Mouse (Mus musculus): ENCODE measurements around the gene Gstz1. TPM values are rescaled to one million over a fixed set of nuclear protein-coding genes. Genes with fewer than 3 reads are reported as not detected.

Gene Gstz1
- total RNA-seq (2014; fragmentation: Nextera tagmentation) = 32.8 and 38.3 TPM in 2 replicates
- 25.1 and 43.6 TPM in 2 replicates for total RNA-seq (2017)

GRCm38 (mm10) chr12:87146966-87147365 is at the start of gene Gstz1:
Gene Gstz1, plus strand, starts transcription at chr12:87147165.
- peak; percentile 90 for ATAC-seq (replicated peaks; ENCODE audit: low FRiP score, low TSS enrichment, poor library complexity, severe bottlenecking)

GRCm38 (mm10) chr12:87100331-87100730 is 46.6 kb upstream of the Gstz1 start:
- ATAC-seq (replicated peaks; ENCODE audit: low FRiP score, low TSS enrichment, poor library complexity, severe bottlenecking) = no peak

- no peak for ATAC-seq (replicated peaks; ENCODE audit: low FRiP score, low TSS enrichment, poor library complexity, severe bottlenecking)
Measured at GRCm38 (mm10) chr12:87102165-87102631, 44.8 kb upstream of the Gstz1 start, which contains the start of gene Ngb. Gene Ngb, minus strand, starts transcription at chr12:87102539.

GRCm38 (mm10) chr12:87103471-87103870 is 43.5 kb upstream of the Gstz1 start:
- ATAC-seq (replicated peaks; ENCODE audit: low FRiP score, low TSS enrichment, poor library complexity, severe bottlenecking) = no peak

GRCm38 (mm10) chr12:87104796-87105195 is 42.2 kb upstream of the Gstz1 start:
- ATAC-seq (replicated peaks; ENCODE audit: low FRiP score, low TSS enrichment, poor library complexity, severe bottlenecking) = no peak

- no peak for ATAC-seq (replicated peaks; ENCODE audit: low FRiP score, low TSS enrichment, poor library complexity, severe bottlenecking)
Measured at GRCm38 (mm10) chr12:87107357-87107977, 39.5 kb upstream of the Gstz1 start.

GRCm38 (mm10) chr12:87121918-87122589 is 24.9 kb upstream of the Gstz1 start:
- peak; percentile 96 for ATAC-seq (replicated peaks; ENCODE audit: low FRiP score, low TSS enrichment, poor library complexity, severe bottlenecking)

- no peak for ATAC-seq (replicated peaks; ENCODE audit: low FRiP score, low TSS enrichment, poor library complexity, severe bottlenecking)
Measured at GRCm38 (mm10) chr12:87127256-87127655, 19.7 kb upstream of the Gstz1 start.

- no peak for ATAC-seq (replicated peaks; ENCODE audit: low FRiP score, low TSS enrichment, poor library complexity, severe bottlenecking)
Measured at GRCm38 (mm10) chr12:87130224-87130623, 16.7 kb upstream of the Gstz1 start.

GRCm38 (mm10) chr12:87131181-87131580 is 15.8 kb upstream of the Gstz1 start:
- ATAC-seq (replicated peaks; ENCODE audit: low FRiP score, low TSS enrichment, poor library complexity, severe bottlenecking) = no peak

- ATAC-seq (replicated peaks; ENCODE audit: low FRiP score, low TSS enrichment, poor library complexity, severe bottlenecking) = peak; percentile 56; the same call in 1 of the 2 replicates
Measured at GRCm38 (mm10) chr12:87131619-87132018, 15.3 kb upstream of the Gstz1 start.

GRCm38 (mm10) chr12:87132210-87132609 is 14.8 kb upstream of the Gstz1 start:
- peak; percentile 26; the same call in 1 of the 2 replicates for ATAC-seq (replicated peaks; ENCODE audit: low FRiP score, low TSS enrichment, poor library complexity, severe bottlenecking)

GRCm38 (mm10) chr12:87132784-87133183 is 14.2 kb upstream of the Gstz1 start:
- ATAC-seq (replicated peaks; ENCODE audit: low FRiP score, low TSS enrichment, poor library complexity, severe bottlenecking) = peak; percentile 56; the same call in 1 of the 2 replicates

- no peak for ATAC-seq (replicated peaks; ENCODE audit: low FRiP score, low TSS enrichment, poor library complexity, severe bottlenecking)
Measured at GRCm38 (mm10) chr12:87137439-87138341, 9.3 kb upstream of the Gstz1 start.

- ATAC-seq (replicated peaks; ENCODE audit: low FRiP score, low TSS enrichment, poor library complexity, severe bottlenecking) = no peak
Measured at GRCm38 (mm10) chr12:87138342-87138701, 8.6 kb upstream of the Gstz1 start.

GRCm38 (mm10) chr12:87138768-87139167 is 8.2 kb upstream of the Gstz1 start:
- no peak for ATAC-seq (replicated peaks; ENCODE audit: low FRiP score, low TSS enrichment, poor library complexity, severe bottlenecking)

- no peak for ATAC-seq (replicated peaks; ENCODE audit: low FRiP score, low TSS enrichment, poor library complexity, severe bottlenecking)
Measured at GRCm38 (mm10) chr12:87142156-87142555, 4.8 kb upstream of the Gstz1 start.

- ATAC-seq (replicated peaks; ENCODE audit: low FRiP score, low TSS enrichment, poor library complexity, severe bottlenecking) = peak; percentile 97
Measured at GRCm38 (mm10) chr12:87147395-87148089, 577 bp downstream of the Gstz1 start, which contains the start of gene Pomt2. Gene Pomt2, minus strand, starts transcription at chr12:87147968.

- no peak for ATAC-seq (replicated peaks; ENCODE audit: low FRiP score, low TSS enrichment, poor library complexity, severe bottlenecking)
Measured at GRCm38 (mm10) chr12:87148136-87148535, 1.2 kb downstream of the Gstz1 start.
